Mouse (Mus musculus): ENCODE data around the gene Gm49416.
"Not testable (repeated sequence)": the region's sequence is repeated elsewhere in the genome, so short reads cannot be mapped to it uniquely, and the experiment has no call there.

Gene Gm49416

DNA sequence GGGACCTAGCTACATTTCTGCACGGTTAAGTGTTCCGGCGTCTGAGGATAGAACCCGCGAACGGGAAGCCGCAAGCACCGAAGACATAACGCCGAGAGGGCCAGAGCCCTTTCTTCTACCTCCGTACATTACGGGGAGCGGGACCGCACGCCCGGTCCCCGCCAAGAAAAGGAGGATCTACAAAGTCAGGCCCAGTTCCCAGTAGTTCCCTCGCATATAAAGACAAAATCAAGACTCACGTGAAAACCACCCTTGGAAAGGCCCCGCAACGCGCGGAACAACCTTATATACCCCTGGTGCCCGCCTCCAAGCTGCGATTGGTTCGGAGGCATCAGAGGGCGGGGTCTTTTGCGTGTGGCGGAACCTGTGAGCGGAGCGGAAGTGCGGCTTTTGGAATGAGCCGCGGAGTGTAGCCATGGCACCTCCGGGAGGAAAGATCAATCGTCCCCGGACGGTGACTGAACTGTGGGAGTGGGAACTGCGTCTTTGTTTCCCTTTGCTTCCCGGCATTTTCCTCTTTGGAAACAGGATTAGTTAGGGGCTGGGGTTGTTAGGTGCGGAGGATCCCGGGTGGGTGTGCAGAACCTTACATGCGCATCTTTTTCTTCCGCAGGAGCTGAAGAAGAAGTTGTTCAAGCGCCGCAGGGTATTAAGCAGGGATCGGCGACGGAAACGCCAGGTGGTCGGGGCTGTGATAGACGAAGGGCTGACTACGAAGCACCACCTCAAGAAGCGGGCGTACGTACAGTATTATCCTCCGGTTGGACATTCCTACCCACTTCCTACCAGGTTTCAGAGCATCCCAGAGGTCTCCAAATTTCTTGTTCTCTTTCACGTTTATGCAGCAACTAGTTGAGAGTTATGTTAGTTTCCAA, at the start of gene Gm49416, which contains the start of gene 1810009A15Rik:
Gm49416 (plus strand) TSS at position 416 of the 875 bp plus-strand sequence.
1810009A15Rik (plus strand) TSS at position 343 of the 875 bp plus-strand sequence.
- DNase-seq = peak; percentile 91

DNA sequence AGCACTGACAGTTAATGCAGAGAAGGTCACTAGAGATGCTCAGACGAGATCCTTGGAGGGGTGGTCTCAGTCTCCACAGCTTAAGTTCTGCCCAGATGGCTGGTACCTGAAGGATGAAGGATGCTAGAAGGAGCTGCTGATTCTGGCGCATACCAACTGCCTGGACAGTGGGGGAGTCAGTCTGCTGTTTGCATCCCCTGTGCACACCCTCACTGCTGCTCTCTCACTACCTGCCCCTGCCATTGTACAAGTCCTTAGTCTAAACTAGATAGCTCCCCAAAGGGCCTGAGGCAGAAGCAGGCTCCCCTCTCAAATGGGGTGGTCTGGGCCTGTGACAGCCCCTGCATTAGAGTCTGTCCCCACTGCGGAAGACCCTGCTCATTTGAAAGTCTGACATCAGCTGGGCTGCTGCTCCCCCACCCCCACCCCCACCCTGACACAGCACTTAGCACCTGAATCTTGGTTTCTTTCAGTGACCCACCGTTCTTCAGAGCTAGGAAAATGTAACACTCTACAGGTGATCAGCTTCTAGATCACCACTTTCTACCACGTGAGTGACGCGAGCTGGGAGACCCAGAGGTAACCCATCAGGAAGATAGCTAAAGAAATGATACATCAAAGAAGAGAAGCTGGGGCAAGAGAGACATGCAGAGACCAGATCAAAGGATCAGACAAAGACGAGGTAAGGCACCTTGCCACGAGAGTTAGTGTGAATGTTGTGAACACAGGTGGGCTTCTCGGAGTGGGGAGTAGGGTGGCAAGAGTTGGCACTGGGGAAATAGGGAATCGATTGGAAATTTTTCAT, 49.4 kb upstream of the Gm49416 start, which contains the start of gene Gng3:
Gng3 (minus strand) TSS at position 92 of the 805 bp plus-strand sequence.
- DNase-seq = peak; percentile 87

DNA sequence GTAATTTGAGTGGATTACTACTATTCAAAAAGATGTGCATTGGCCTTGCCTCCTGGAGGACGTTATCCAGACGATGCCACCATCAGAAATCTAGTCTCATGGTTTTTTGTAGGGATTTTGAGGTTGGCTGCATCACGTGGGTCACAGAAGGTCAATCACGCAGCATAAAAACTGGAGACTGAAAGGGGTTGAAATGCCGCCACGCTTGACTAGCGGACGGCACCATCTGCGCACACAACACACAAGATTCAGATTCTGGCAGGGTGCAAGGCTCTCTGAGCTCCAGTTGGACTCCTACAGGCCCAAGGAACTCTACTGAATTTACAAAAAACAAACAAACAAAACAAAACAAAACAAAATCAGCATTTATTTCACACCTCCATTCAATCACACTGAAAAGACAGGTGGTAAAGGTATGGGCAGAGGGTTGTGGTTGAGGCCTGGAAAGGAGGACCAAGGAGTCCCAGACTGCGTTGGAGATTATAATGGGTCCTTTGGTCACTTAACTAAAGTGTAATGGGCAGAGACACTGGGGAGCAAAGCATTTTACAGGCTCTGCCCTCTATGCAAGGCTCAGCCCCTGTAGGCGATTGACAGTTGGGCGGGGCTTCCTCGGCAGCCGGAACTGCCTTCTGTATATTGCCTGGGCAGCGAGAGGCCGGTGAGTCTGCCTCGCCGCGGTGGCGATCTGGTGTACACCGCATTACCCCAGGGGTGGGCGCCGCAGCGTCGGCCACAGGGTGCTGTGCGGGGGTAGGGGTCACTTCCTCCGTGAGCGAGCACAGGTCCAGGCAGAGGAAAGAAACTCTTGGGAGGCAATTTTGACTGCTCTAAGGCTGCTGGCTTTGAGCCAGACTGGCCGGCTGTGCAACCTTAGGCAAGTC, 48.6 kb upstream of the Gm49416 start:
- peak; percentile 79 for DNase-seq

DNA sequence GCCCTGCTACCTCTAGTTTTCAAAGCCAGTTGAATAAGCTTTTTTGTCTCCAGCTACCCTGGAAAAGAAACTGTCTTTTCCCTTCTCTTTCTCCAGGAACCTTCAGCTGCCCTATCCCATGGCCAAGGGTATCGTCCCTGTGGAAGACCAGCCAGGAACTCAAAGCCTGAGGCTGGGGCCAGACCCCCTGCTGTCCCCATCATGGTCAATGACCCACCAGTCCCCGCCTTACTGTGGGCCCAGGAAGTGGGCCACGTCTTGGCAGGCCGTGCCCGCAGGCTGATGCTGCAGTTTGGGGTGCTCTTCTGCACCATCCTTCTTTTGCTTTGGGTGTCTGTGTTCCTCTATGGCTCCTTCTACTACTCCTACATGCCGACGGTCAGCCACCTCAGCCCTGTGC, 47.7 kb upstream of the Gm49416 start:
- DNase-seq = no peak

DNA sequence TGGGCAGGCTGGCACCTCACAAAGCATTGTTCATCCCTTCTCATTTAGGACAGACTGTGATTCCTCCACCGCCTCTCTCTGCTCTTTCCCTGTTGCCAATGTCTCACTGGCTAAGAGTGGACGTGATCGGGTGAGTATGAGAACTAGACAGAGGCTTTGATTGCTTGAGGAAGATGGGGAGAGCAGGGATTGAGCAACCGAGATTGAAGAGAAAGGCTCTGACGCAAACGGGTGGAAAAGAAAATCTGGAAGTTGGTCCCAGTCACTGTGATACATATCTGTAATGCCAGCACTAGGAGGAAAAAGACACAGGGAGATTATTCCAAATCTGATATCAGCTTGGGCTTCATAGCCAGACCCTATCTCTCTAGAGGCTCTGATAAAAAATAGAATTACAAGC, 45.8 kb upstream of the Gm49416 start:
- no peak for DNase-seq

DNA sequence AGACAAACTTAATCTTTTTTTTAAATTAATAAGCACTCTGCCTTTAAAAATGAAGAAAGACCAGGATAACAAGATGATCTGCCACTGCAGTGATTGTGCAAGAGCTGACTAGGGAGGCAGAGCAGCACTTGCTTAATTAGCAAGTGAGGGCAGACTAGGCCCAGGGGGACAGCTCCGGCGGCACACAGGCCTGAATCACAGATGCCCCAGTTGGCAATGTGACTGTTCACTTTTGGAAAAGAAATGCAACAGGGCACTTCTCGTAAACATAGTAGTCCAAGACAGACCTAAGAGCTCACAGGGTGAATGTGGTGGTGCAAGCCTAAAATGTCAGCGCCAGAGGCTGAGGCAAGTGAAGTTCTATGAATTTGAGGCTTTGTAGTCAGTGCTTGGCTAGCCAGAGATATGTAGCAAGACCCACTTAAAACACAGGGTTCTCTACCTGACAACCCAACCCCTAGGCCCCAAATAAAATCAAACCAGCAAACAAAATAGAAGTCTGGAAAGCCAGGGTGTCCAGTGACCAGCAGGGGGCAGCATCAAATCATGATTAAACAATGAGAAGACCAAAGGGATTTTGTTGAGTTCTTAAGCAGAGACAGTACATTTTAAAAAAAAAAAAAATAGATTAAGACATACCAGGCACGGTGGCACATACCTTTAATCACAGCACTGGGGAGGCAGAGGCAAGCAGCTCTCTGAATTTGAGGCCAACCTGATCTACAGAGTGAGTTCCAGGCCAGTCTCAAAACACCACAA, 44.2 kb upstream of the Gm49416 start:
- peak; percentile 69 for DNase-seq

DNA sequence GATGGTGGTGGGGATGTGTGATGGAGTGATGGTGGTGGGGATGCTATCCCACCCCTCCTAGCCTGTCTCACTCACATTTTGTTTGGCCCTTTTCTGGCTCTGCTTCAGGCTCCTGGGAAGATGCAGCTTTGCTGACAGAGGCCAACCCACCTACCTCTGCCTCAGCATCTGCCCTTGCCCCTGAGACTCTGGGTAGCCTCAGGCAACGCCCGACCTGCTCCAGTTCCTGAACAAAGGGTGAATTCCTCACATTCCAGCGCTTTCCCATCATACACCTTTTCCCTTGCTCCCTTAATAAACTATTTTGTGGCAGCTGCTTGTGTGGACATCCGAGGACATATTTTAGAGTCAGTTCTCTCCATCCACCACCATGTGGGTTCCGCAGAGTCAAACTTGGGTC, 40.4 kb upstream of the Gm49416 start:
- no peak for DNase-seq

DNA sequence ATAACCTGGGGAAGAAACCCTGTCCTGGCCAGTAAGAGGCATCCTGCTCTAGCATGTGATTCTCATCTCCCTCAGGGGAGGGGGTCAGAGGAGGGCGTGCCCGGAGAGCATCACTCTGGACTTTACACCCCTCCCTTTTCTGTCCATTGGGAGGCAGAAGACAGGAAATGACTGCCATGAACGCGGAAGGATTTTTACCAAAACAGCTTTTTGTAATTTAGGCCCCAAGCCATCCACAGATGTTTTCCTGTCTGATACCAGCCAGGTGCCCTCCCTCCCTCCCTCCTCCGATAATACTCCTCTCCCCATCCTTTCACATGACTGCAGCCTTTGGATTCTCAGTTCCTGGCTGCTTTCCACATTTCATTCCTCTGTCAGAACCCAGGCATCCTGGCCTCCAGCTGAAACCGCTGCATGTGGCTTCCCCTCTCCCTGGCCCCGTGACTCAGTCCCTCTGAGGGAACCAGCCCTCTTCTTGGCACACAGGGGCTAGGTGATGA, 38.3 kb upstream of the Gm49416 start, which contains the start of gene Lrrn4cl:
Lrrn4cl (plus strand) TSS at position 367 of the 500 bp plus-strand sequence.
- DNase-seq = no peak

DNA sequence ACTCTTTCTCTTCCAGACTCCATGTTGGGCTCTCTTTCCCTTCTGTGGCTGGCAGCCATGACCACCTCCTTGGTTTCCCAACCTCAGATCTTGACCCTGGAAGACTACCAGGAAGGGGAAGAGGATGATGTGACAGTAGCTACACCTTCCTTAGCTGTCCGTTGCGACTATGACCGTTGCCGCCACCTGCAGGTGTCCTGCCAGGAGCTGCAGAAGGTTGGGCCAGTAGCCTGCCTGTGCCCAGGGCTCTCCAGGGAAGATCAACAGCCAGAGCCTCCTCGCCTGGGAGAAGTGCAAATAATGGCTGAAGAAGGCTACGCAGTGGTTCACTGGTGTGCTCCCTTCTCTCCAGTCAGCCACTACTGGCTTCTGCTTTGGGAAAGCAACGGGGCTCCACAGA, 37.1 kb upstream of the Gm49416 start:
- DNase-seq = no peak

DNA sequence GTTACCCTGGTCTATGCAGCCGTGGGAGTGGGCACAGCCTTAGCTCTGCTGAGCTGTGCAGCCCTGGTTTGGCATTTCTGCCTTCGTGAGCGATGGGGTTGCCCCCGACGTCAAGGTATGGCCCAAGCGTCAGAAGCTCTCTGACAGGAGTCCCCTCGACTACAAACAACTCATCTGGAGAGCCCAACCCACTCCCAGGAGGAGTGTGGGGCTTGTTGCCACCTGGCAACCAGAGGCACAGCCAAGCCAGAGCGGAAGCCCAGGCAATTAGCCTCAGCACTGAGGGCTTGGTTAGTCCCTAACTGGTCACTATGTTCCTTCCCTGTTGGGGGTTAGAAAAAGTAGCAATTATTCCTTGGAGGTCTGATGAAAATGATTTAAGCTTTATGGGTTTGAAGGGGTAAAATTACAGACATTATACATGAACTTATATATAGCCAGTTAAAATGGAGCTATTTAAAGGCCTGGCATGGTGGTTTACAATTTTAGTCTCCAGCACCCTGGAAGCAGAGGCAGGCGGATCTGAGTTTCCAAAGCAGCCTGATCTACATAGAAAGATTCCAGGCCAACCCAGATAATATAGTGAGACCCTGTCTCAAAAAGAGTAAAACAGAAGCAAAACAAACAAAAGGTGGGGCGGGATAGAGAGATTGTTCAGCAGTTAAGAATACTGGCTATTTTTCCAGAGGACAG, 36.3 kb upstream of the Gm49416 start:
- DNase-seq = no peak

DNA sequence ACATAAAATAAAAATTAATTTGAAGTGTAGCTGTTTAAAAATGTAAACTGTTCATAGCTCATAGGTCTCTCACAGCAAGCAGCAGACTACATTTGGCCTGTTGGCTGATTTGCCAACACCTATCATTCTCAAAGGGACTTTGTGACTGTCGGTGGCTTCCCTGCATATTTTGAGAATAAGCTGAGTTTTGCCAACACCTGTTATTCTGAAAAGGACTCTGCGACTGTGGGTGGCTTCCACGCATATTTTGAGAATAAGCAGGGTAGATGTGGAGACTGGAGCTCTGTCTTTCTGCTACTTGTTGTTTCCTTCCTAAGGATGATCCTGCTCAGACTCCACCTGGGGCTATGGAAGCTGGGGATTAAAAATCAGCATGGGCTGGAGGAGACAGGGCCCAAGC, 35.6 kb upstream of the Gm49416 start:
- no peak for DNase-seq

DNA sequence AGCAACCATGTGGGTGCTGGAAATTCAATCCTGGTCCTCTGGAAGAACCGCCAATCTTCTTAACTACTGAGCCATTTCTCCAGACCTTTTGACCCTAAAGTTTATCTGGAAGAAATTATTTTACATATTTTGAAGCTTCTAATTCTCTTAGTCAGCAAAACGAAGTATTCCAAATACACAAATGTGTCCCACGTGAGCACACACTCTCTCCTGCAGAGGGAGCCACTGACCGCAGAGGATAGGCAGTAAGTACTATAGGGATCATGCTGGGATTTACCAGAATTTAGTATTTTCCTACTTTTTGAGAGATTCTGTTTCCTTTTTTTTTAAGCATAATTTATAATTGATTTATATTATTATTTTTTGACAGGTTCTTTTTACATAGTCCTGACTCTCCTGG, 31.0 kb upstream of the Gm49416 start:
- DNase-seq = no peak

DNA sequence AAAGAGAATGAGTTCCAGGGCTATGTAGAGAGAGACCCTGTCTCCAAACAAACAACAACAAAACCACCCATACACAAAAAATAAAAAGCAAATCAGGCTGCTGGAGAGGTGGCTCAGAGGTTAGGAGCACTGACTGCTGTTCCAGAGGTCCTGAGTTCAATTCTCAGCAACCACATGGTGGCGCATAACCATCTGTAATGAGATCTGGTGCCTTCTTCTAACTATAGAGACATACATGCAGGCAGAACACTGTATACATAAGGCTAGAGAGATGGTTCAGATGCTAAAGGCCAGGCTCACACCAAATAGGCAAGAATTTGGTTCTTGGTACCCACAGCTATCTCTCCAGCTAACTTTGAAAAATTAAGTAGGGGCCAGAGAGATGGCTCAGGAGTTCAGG, 29.7 kb upstream of the Gm49416 start:
- DNase-seq = no peak

DNA sequence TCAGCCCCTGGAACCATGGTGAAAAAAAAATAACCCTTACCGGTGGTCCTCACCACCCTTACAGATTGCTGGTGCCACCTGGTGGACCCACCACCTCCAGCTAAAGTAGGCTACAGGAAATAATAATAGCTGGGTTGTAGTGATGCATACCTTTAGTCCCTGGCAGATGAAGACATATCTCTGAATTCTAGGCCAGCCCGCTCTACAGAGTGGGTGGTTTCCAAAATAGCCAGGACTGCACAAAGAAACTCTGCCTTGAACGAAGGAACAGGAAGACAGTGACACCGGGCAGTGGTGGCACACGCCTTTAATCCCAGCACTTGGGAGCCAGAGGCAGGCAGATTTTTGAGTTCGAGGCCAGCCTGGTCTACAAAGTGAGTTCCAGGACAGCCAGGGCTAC, 24.5 kb upstream of the Gm49416 start:
- no peak for DNase-seq

DNA sequence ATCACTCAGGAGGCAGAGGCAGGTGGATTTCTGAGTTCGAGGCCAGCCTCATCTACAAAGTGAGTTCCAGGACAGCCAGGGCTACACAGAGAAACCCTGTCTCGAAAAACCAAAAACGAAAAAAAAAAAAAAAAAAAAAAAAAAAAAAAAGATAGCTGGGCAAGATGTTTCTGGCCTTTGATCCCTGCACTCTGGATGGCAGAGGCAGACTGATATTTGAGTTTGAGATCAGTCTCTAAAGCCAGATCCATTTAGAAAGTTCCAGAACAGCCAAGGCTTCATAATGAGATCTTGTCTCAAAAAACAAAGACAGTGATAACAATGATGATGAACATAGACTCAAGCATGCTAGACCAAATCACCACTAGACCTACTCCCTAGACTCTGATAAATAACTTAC, 18.3 kb upstream of the Gm49416 start:
- DNase-seq = not testable (repeated sequence)

DNA sequence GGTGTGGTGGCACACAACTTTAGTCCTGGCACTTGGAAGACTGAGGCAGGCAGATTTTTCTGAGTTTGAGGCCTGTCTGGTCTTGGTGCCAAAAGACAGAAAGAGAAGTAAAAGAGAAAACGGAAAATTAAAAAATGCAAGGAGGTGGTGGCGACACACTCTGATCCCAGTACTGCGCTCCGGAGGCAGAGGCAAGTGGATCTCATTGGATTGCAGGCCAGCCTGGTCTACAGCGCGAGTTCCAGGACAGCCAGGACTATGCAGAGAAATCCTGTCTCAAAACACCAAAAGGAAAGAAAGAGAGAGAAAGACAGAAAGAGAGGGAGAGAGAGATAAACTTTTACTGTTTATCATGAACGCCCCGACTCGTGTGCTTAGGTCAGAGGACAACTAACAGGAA, 17.9 kb upstream of the Gm49416 start:
- no peak for DNase-seq

DNA sequence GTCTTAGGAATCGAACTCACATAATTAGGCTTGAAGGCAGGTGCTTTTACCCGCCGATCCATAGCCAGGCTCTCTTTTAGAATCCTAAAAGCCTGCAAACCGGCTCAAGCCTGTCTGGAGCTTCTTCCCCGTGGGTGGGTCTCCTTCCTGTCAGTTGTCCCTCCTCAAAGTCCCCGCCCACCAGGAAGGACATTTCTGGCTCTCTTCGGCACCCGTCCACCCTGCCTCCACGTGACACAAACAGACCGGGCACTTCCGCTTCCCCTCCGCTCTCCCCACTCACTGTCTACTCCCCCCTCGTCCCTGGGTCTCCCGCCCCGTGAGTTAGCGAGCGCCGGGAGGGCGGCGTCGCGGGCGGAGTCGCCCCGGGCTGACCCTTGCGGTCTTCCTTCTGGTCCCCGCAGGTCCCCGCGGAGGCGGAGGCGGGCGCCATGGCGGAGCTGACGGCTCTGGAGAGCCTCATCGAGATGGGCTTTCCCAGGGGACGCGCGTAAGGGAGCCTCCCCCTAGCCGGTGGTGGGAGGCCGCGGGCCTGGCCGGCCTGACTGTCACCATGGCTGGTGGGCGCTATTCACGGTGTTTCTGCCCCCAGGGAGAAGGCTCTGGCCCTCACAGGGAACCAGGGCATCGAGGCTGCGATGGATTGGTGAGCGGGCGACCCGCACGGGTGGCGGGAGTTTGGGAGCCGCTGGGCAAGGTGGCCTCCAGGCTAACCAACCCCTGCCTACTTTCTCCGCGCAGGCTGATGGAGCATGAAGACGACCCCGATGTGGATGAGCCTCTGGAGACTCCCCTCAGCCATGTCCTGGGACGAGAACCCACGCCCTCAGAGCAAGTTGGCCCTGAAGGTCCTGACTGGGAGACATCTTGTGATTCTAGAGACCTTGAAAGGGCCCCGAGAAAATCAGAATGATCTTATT, 17.2 kb upstream of the Gm49416 start, which contains the start of gene Ubxn1:
Ubxn1 (plus strand) TSS at position 230 of the 920 bp plus-strand sequence.
- DNase-seq = peak; percentile 95

DNA sequence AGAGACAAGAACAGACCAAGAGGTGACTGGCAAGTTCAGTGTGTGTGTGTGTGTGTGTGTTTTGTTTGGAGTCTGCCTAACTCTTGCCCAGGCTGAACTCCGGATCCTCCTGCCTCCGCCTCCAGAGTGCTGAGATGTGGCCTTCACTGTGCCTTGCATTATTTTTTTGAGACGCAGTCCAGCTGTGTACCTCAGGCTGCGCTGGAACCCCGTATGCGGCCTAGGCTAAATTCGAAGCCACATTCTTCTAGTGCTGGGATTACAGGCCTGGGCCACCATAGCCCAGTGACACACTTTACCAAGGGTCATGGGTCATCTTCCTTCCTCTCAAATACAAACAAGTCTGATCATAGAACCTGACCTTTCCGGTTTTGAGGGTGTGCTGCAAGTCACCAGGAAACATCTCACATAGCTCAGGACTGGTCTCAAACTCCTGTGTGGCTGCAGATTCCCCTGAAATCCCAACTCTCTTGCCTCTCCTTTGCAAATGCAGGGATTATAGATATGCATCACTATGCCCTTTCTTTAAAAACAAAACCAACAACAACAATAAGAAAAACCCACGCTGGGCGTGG, 16.4 kb upstream of the Gm49416 start:
- DNase-seq = no peak

DNA sequence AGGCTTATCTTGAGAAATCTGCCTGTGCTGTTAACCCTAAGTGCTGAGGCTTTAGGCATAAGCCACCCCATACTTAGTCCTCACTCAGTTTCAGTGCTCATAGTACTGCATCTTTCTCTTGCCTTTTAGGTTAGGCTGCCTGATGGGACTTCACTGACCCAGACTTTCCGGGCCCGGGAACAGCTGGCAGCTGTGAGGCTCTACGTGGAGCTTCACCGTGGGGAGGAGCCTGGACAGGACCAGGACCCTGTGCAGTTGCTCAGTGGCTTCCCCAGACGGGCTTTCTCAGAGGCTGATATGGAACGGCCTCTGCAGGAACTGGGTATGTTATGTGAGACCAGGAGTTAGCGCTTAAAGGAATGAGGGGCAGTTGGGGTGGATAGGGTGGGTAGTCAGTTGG, 13.7 kb upstream of the Gm49416 start:
- DNase-seq = no peak
